Mouse (Mus musculus): ENCODE data around the gene Serhl.

The Serhl gene

DNA sequence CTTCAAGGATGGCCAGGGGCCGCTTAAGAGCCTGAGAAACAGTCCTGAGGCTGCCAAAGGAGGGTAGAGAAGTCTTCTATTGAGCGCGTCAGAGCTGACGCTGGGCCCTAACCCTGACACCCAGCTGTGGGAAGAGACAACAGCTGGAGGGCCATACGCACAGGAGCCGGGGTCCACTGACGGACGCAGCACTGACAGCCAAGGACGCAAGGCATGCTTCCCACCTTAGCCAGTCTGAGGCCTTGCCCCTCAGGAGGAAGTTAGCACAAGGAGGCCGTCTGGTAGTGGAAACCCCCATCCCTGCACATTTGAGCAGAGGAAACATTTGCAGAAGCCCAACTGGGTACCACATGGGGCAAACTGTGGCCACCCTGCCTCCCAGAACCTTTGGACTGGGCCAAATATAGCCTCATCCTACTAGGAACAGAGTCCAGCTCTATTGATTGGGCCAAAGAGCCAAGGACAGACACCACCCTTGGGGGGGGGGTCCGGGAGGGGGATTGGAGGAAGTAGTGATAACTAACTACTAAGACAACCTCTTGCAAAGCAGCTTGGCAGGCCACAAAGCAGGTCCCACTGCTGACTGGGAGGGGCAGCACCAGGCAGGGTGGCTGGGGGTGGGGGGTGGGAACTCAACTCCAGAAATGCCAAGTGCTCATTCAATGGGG is 73.6 kb downstream of the Serhl start:
- DNase-seq (ENCODE audit: low read depth, low spot score) = no peak

DNA sequence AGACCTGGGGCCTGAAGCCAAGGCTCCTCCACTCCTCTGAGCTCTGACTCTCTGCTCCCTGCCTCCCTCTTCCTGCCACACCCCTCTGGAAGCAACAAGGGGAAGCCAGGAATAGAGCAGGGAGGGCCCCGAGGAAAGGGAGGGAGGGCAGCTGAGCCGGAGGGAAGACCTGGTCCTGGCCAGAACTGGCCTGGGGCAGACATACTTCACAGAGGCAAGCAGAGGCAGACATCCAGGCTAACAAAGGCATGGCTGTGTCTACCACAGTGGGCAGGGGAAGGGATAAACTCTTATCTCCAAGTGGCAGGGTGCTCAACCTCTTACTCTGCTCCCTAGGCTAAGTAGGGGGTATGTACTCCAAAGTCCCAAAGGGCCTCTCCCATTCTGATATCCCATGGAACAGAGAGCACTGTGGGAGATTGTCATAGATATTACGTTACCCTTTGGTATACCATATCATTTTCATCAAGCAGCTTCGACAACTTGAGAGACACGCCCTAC is 75.7 kb downstream of the Serhl start:
- no peak for DNase-seq (ENCODE audit: low read depth, low spot score)

DNA sequence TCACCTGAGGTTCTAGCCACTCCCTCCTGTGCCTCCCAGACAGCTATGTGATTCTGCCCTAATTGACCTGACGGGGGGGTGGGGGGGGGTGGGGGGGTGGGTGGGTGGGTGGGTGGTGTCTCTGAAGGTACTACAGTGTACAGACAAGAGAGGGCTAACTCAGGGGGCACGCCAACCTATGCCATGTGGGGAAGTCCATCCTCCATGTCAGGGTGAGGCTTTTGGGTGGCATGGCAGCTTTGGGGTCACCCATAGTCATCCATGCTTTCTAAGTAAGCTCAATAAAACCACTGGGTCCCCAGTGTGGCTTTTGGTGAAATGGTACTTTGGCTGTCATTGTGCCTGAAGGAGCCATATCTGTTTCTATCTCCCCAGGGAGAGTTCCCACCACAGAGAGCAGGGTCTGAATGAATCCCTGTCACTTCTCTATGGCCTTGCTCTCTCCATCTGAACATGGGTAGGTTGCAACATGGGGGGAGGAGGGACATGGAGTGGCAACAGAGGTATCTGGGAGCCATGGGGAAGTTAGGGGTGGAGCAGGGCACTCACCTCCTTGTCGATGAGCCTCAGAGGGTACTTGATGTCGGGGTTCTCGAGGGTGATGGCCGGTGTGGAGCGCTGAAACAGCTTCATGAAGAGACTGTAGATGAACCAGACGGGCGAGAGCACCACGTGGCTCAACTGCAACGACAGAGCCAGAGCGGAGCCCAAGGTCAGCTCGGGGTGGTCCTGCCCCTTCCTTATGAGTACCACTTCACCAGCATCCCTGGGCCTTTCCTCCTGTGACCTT is 76.4 kb downstream of the Serhl start:
- DNase-seq (ENCODE audit: low read depth, low spot score) = no peak
